Mouse (Mus musculus): ENCODE data around the gene Nol9. TPM values are rescaled to one million over a fixed set of nuclear protein-coding genes. Genes with fewer than 3 reads are reported as not detected.
A peak's percentile ranks its signal among the peaks of the same experiment; 100 is the strongest.

The Nol9 gene
- polyA plus RNA-seq, 1 experiment: 7.7 TPM

- H3K36me3 ChIP-seq (replicated peaks; ENCODE audit: low read length): no peaks in the 10 kb centered on the region
- TF ChIP-seq GATA1 (IDR thresholded peaks at IDR 0.05; ENCODE audit: borderline replicate concordance, low read length) (no peak), FLI1 (IDR thresholded peaks at IDR 0.05; ENCODE audit: low read length) (no peak)
- H3K27me3 ChIP-seq (replicated peaks): peaks cover 24% of the 10 kb centered on the region
- no peaks in the 10 kb centered on the region for H3K9me3 ChIP-seq
- H3K4me3 ChIP-seq (replicated peaks): no peak overlapping the region
- H3K4me1 ChIP-seq: peaks cover 62% of the 10 kb centered on the region
Measured at GRCm38 (mm10) chr4:152096927-152097326, 57.8 kb downstream of the Nol9 start.

DNA sequence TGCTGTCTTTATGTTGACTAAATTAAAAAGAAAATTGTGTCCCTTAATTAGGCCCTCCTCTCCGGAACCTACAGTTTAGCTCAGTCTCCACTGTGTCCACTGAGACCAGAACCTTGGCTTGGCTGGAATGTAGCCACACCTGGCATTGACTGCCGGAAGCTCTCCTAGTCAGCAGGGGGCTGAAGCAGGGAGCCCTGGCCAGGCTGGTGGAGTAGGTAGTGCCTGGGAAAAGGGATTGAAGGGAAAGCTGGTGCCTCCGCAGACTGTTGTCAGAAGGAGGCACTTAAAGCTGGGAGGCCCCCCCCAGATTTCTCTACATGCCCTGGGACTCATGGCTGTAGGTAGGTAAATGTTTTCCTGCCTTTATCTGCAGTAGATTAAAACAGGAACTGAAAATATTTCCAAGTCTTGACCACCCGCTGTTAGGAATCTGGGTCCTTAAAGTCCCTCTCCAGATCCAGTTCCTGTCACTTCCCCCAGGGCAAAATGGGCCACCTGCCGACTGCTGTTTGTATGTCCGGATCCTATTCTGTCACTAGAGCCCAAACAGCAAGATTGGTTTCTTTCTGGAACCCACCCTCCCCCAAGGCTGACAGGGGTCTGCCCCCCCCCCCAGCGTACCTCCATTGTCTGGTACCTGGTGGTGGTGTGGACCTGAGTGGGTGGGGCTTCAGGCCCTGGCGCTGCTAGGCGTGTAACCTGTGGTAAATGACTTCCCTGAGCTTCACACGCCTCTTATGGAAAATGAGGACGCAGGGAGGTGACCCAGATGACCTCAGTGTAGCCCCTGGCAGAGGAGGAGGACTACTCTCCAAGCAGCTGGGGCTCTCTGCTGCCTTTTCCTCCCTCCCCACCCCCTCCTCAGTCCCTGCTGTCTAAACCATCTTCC, 59.0 kb downstream of the Nol9 start:
- no peak for TF ChIP-seq GATA1 (IDR thresholded peaks at IDR 0.05; ENCODE audit: borderline replicate concordance, low read length)
- Histone ChIP-seq H3K36me3 (replicated peaks; ENCODE audit: low read length) (no peaks in the 10 kb centered on the region), H3K27me3 (replicated peaks) (peaks cover 17% of the 10 kb centered on the region), H3K4me1 (peaks cover 63% of the 10 kb centered on the region), H3K4me3 (replicated peaks) (no peak overlapping the region), H3K9me3 (no peaks in the 10 kb centered on the region)

GRCm38 (mm10) chr4:152100541-152100940, 61.4 kb downstream of the Nol9 start:
- Histone ChIP-seq H3K9me3 (no peaks in the 10 kb centered on the region), H3K4me3 (replicated peaks) (no peak overlapping the region), H3K36me3 (replicated peaks; ENCODE audit: low read length) (peaks cover 6% of the 10 kb centered on the region), H3K4me1 (peaks cover 72% of the 10 kb centered on the region), H3K27me3 (replicated peaks) (peaks cover 17% of the 10 kb centered on the region)
- no peak for TF ChIP-seq GATA1 (IDR thresholded peaks at IDR 0.05; ENCODE audit: borderline replicate concordance, low read length)
- no peak for TF ChIP-seq FLI1 (IDR thresholded peaks at IDR 0.05; ENCODE audit: low read length)

DNA sequence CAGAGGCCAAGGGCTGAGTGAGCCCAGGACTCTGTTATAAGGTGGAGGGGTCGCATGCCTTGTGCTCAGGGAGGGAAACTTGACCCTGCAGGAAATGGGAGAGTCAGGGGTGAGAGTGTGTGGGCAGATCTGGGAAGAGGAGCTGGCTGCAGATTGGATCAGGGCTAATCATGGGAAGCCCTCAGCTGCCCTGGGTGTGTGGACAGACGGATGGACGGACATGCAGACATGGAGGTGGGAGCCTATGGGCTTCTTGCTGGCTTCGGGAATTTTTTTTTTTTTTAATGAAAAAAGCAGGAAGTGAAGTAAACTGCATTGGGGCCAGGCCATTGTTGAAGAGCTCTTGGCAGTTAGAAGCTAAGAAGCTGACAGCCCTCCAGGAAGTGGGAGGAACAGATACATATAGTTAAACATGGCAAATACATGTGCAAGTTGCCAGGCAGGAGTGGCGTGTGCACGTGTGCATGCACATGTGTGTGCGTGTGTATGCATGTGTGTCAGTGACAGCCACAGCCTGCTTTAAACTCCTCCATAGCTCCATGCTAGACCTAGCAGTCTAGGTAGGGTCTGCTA, 62.0 kb downstream of the Nol9 start:
- Histone ChIP-seq H3K4me1 (peaks cover 66% of the 10 kb centered on the region), H3K36me3 (replicated peaks; ENCODE audit: low read length) (peaks cover 11% of the 10 kb centered on the region)

DNA sequence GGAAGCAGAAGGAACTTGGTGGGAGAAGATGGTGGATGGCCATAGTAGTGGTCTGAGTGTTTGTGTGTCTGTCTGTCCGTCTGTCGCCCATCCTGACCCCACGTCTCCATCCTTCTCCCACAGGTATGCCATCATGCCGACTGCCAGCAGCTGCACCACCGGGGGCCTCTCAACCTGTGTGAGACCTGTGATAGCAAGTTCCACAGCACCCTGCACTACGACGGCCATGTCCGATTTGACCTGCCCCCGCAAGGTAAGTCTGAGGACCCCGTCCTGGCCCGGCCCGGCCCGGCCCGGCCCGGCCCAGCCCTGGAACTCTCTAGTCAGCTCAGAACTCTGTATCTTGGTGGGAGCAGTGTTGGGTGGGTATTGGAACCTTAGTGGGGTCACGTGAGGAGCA, 62.8 kb downstream of the Nol9 start:
- peaks cover 16% of the 10 kb centered on the region for H3K36me3 ChIP-seq (replicated peaks; ENCODE audit: low read length)
- peaks cover 58% of the 10 kb centered on the region for H3K4me1 ChIP-seq
- H3K9me3 ChIP-seq: no peaks in the 10 kb centered on the region
- H3K27me3 ChIP-seq (replicated peaks): peaks cover 13% of the 10 kb centered on the region
- TF ChIP-seq GATA1 (IDR thresholded peaks at IDR 0.05; ENCODE audit: borderline replicate concordance, low read length) (no peak), FLI1 (IDR thresholded peaks at IDR 0.05; ENCODE audit: low read length) (no peak)
- no peak overlapping the region for H3K4me3 ChIP-seq (replicated peaks)

More for the DNA sequence above, 62.0 kb downstream of the Nol9 start:
- TF ChIP-seq FLI1 (IDR thresholded peaks at IDR 0.05; ENCODE audit: low read length) (no peak), GATA1 (IDR thresholded peaks at IDR 0.05; ENCODE audit: borderline replicate concordance, low read length) (no peak)
- Histone ChIP-seq H3K27me3 (replicated peaks) (peaks cover 19% of the 10 kb centered on the region), H3K4me3 (replicated peaks) (peak overlapping the region; percentile 81), H3K9me3 (no peaks in the 10 kb centered on the region)

- peaks cover 62% of the 10 kb centered on the region for H3K4me1 ChIP-seq
- no peaks in the 10 kb centered on the region for H3K9me3 ChIP-seq
- no peak overlapping the region for H3K4me3 ChIP-seq (replicated peaks)
- TF ChIP-seq GATA1 (IDR thresholded peaks at IDR 0.05; ENCODE audit: borderline replicate concordance, low read length): no peak
- no peak for TF ChIP-seq FLI1 (IDR thresholded peaks at IDR 0.05; ENCODE audit: low read length)
- peaks cover 8% of the 10 kb centered on the region for H3K27me3 ChIP-seq (replicated peaks)
- peaks cover 21% of the 10 kb centered on the region for H3K36me3 ChIP-seq (replicated peaks; ENCODE audit: low read length)
Measured at GRCm38 (mm10) chr4:152103025-152103424, 63.9 kb downstream of the Nol9 start.

GRCm38 (mm10) chr4:152106746-152107145, 67.6 kb downstream of the Nol9 start:
- peaks cover 31% of the 10 kb centered on the region for H3K36me3 ChIP-seq (replicated peaks; ENCODE audit: low read length)
- TF ChIP-seq FLI1 (IDR thresholded peaks at IDR 0.05; ENCODE audit: low read length): no peak
- no peak for TF ChIP-seq GATA1 (IDR thresholded peaks at IDR 0.05; ENCODE audit: borderline replicate concordance, low read length)
- H3K27me3 ChIP-seq (replicated peaks): peaks cover 2% of the 10 kb centered on the region
- H3K4me1 ChIP-seq: peaks cover 67% of the 10 kb centered on the region
- no peak overlapping the region for H3K4me3 ChIP-seq (replicated peaks)
- no peaks in the 10 kb centered on the region for H3K9me3 ChIP-seq

- peaks cover 4% of the 10 kb centered on the region for H3K27me3 ChIP-seq (replicated peaks)
- H3K4me3 ChIP-seq (replicated peaks): peak overlapping the region; percentile 42
- no peaks in the 10 kb centered on the region for H3K9me3 ChIP-seq
- peaks cover 37% of the 10 kb centered on the region for H3K36me3 ChIP-seq (replicated peaks; ENCODE audit: low read length)
- no peak for TF ChIP-seq GATA1 (IDR thresholded peaks at IDR 0.05; ENCODE audit: borderline replicate concordance, low read length)
- TF ChIP-seq FLI1 (IDR thresholded peaks at IDR 0.05; ENCODE audit: low read length): no peak
- H3K4me1 ChIP-seq: peaks cover 67% of the 10 kb centered on the region
Measured at GRCm38 (mm10) chr4:152107493-152107892, 68.4 kb downstream of the Nol9 start.

GRCm38 (mm10) chr4:152107971-152108509, 68.9 kb downstream of the Nol9 start:
- Histone ChIP-seq H3K9me3 (no peaks in the 10 kb centered on the region), H3K4me1 (peaks cover 62% of the 10 kb centered on the region), H3K36me3 (replicated peaks; ENCODE audit: low read length) (peaks cover 41% of the 10 kb centered on the region), H3K4me3 (replicated peaks) (peak overlapping the region; percentile 19), H3K27me3 (replicated peaks) (peaks cover 6% of the 10 kb centered on the region)
- TF ChIP-seq FLI1 (IDR thresholded peaks at IDR 0.05; ENCODE audit: low read length) (no peak), GATA1 (IDR thresholded peaks at IDR 0.05; ENCODE audit: borderline replicate concordance, low read length) (no peak)

- H3K9me3 ChIP-seq: peaks cover 1% of the 10 kb centered on the region; the same call in 1 of the 2 replicates
- peaks cover 41% of the 10 kb centered on the region for H3K36me3 ChIP-seq (replicated peaks; ENCODE audit: low read length)
- TF ChIP-seq GATA1 (IDR thresholded peaks at IDR 0.05; ENCODE audit: borderline replicate concordance, low read length): no peak
- TF ChIP-seq FLI1 (IDR thresholded peaks at IDR 0.05; ENCODE audit: low read length): no peak
- H3K27me3 ChIP-seq (replicated peaks): peaks cover 8% of the 10 kb centered on the region
- H3K4me1 ChIP-seq: peaks cover 56% of the 10 kb centered on the region
- no peak overlapping the region for H3K4me3 ChIP-seq (replicated peaks)
Measured at GRCm38 (mm10) chr4:152108673-152109072, 69.6 kb downstream of the Nol9 start.

Measured in megakaryocyte, embryonic 14.5 days (primary cell).